Mouse (Mus musculus): Measurements from ENCODE around the gene Olfr1157.

Olfr1157 gene

DNA sequence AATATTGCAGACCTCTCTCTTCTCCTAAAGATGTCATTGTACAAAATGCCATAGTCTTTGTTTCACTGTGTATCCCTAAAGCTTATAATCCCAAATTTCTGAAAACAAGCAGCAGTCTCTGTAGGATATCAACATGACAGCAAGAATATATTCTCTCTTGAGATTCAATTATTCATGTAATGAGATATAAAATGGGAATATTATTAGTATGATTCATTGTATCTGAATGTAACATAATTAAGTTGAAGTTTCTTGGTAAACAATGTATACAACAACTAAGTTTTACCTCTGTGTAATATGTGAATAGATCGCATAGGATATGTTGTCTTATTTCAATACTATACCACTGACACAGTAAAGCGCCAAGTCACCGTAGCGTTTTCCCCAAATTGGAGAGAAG, at the start of gene Olfr1157:
Olfr1157 (minus strand) TSS at position 101 of the 400 bp plus-strand sequence.
- DNase-seq: no peak

DNA sequence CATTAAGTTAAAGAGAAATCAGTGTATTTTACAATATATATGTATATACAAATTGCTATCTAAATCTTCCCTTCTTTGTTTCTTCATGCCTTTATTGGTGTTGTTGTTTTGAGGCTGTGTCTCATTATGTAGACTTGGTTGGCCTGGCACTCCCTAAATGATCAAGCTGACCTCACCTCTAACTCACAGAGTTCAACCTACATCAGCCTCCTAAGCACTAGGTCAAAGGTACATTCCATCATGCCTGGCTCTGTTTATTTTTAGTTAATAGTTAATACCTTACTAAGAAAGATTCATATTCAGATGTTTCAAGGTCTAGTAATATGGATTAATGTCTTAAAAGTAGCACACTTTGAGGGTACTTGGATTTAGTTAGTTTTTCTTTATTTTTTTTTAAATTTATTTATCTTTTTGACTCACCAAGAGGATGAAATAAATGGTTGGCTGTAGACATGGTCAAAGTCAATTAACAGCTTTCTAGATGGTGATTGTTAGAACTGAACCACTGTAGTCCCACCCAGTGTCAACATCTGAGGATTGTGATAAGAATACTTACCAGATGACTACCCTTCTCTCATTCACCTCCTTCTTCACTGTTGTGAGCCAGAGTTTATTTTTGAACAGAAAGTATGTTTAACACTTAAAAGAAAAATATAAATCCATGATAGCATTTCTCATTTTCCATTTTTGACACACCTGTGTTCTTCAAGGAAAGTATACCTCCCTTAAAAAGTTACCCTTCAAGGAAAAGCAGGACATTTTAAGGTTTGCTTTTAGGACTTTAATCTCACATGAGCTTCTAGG, 39.6 kb upstream of the Olfr1157 start, which contains the start of gene Olfr1160:
Olfr1160 (minus strand) TSS at position 754 of the 804 bp plus-strand sequence.
- no peak for DNase-seq

DNA sequence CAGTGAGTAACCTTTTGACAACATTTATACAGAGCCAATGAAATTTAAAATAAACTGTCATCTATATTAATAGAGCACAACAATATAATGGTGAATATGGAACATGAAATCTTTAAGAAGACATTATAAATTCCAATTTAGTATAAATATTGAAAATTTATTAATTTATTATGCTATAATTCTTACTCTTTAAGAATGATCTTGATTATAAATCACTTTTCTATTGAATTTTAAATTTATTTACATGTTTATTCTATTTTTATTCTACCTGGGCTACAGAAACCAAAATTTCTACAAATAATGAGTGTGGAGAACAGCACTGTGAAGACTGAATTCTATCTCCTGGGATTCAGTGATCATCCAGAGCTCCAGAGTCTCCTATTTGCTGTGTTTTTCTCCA, 21.7 kb upstream of the Olfr1157 start, which contains the start of gene Olfr1158:
Olfr1158 (plus strand) TSS at position 301 of the 400 bp plus-strand sequence.
- DNase-seq: no peak

- DNase-seq: no peak
Observed at GRCm38 (mm10) chr2:87974563-87974962, 6.5 kb upstream of the Olfr1157 start, which contains the start of gene Olfr74. Olfr74 (minus strand) TSS chr2:87974663.

- DNase-seq: no peak
Observed at GRCm38 (mm10) chr2:87953000-87953399, 15.1 kb downstream of the Olfr1157 start, which contains the start of gene Olfr1156. Olfr1156 (minus strand) TSS chr2:87953100.

DNA sequence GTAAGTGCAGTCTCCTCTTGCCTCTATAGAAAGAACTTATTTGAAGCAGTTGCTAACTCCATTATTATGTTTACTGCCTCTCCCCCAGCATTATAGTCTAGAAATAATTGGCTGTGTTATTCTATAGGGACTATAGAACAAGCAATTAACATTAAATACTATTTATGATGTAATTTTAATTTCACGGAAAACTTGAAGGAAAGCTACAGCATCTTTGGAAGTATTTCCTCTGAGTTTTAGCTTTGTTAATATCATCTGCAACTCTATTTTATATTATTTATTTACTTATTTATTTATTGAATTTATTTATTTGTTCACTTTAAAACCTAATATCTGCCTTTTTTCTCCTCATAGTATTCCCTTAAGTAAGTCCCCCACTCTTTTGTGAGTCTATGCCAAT, 23.1 kb downstream of the Olfr1157 start, which contains the start of gene Olfr1155:
Olfr1155 (minus strand) TSS at position 101 of the 400 bp plus-strand sequence.
- DNase-seq: no peak

Data from cerebellum, adult 9-10 months (tissue).